Mouse (Mus musculus) MEL (cell line): ENCODE data around the gene Rab5b.

Experiments used
- CTCF ChIP-seq, 3 experiments: IDR thresholded peaks in 2 of 3; conservative IDR thresholded peaks in 1 of 3; 2 replicates each; pipeline ENCODE4 v1.5.1; 2011 to 2012; ENCODE audit warnings: low read length in 3 of 3, low read depth in 2 of 3, mild to moderate bottlenecking in 2 of 3, improper control_type of control experiment in 1 of 3, inconsistent platforms in 1 of 3, mixed read lengths in 1 of 3, moderate library complexity in 1 of 3; ENCODE audit not compliant: control insufficient read depth in 1 of 3, insufficient read depth in 1 of 3, poor library complexity in 1 of 3, severe bottlenecking in 1 of 3
- GATA1 ChIP-seq: IDR thresholded peaks from 2 replicates; pipeline ENCODE4 v1.6.1; 2011; ENCODE audit warnings: low read depth, low read length, improper control_type of control experiment
- POLR2A ChIP-seq, 2 experiments: IDR thresholded peaks; 2 replicates each; pipeline ENCODE4 v1.6.1; 2011 to 2012; ENCODE audit warnings: low read length in 2 of 2, mild to moderate bottlenecking in 2 of 2, control low read depth in 1 of 2, improper control_type of control experiment in 1 of 2, low read depth in 1 of 2, moderate library complexity in 1 of 2; ENCODE audit not compliant: control insufficient read depth in 1 of 2, insufficient read depth in 1 of 2, poor library complexity in 1 of 2
- TAL1 ChIP-seq: IDR thresholded peaks from 2 replicates; pipeline ENCODE4 v1.6.1; 2012; ENCODE audit warnings: mild to moderate bottlenecking, inconsistent platforms, low read length, moderate library complexity, mixed read lengths
- USF1 ChIP-seq: IDR thresholded peaks from 2 replicates; pipeline ENCODE4 v1.6.1; 2014; ENCODE audit warnings: low read depth, mild to moderate bottlenecking, inconsistent platforms, low read length, improper control_type of control experiment, moderate library complexity

GRCm38 (mm10) chr10:128740296-128740695 lies 44.2 kb upstream of the Rab5b start:
- TF ChIP-seq GATA1 (peak; percentile 81), POLR2A (IDR thresholded peaks at IDR 0.05; ENCODE audit: control insufficient read depth in 1 of 2, insufficient read depth in 1 of 2, low read depth in 1 of 2, low read length in 2 of 2, poor library complexity in 1 of 2) (peak in 1 of 2 experiments; percentile 58; a peak in 2 of 4 replicates), CTCF (IDR thresholded peaks at IDR 0.05 in 2 of 3, conservative IDR thresholded peaks at IDR 0.05 in 1 of 3; ENCODE audit: control insufficient read depth in 1 of 3, insufficient read depth in 1 of 3, low read depth in 2 of 3, low read length in 3 of 3, poor library complexity in 1 of 3, severe bottlenecking in 1 of 3) (no peak), USF1 (0 out of 2 replicates have a peak, but pooled peaks have one; percentile 23), TAL1 (peak; percentile 41)
